Comparison of ENCODE assay signal across 21 mouse cellular contexts in genomic region chr2:125420604-125421003, GRCm38 (mm10).
DNase-seq lines count a peak whose midpoint lies in the region; ATAC-seq and TF ChIP-seq lines count a peak whose summit lies in the region.
"Had no signal": no experiment of that assay in that cellular context is flagged by ENCODE, and none has a peak within 500 bp of the region (broad histone marks: within the 10 kb centered on the region; RNA-seq: fewer than 3 reads in every experiment).

No protein-coding gene starts in this region.

- 0 out of 2 replicates have a peak, but pooled peaks have one; percentile 40 for ATAC-seq in forebrain, postnatal 0 days
- no peak for ATAC-seq in forebrain, embryonic 12.5 days (ENCODE audit: low FRiP score)
- peak; percentile 67 for ATAC-seq in lung, embryonic 14.5 days (ENCODE audit: insufficient read depth)
- 0 out of 2 replicates have a peak, but pooled peaks have one; percentile 24 for ATAC-seq in embryonic facial prominence, embryonic 15.5 days (ENCODE audit: insufficient number of reproducible peaks, low FRiP score, low TSS enrichment, low read depth)
- ATAC-seq in stomach, embryonic 15.5 days (ENCODE audit: insufficient read depth, low FRiP score, low read depth): peak; percentile 53

- peak; percentile 15 for DNase-seq in forebrain, postnatal 0 days
- peak; percentile 77 for DNase-seq in lung, embryonic 14.5 days
- no peak for DNase-seq in lung, adult 18-20 months
- no peak for DNase-seq in thymus, postnatal 25 days
- DNase-seq: adrenal gland, postnatal 25 days; cerebellum, adult 11-12 months; cerebellum, postnatal 14 days; kidney, adult 9 months; kidney, postnatal 25 days; layer of hippocampus, adult 9-11 months; left cerebral cortex, postnatal 4 days; midbrain, embryonic 14.5 days; thymus, adult 18-20 months had no signal

- H3K36me3 ChIP-seq in forebrain, postnatal 0 days (ENCODE audit: insufficient read depth): no peaks in the 10 kb centered on the region
- H3K36me3 ChIP-seq in forebrain, embryonic 12.5 days (replicated peaks): no peaks in the 10 kb centered on the region
- H3K36me3 ChIP-seq in lung, embryonic 14.5 days (ENCODE audit: insufficient read depth): no peaks in the 10 kb centered on the region
- H3K36me3 ChIP-seq in embryonic facial prominence, embryonic 15.5 days: no peaks in the 10 kb centered on the region
- H3K36me3 ChIP-seq in stomach, embryonic 15.5 days: no peaks in the 10 kb centered on the region
- H3K36me3 ChIP-seq: neural tube, embryonic 13.5 days had no signal

- no peak overlapping the region for H3K27ac ChIP-seq in forebrain, postnatal 0 days (ENCODE audit: low read depth, low read length)
- H3K27ac ChIP-seq in forebrain, embryonic 12.5 days: no peak overlapping the region
- no peak overlapping the region for H3K27ac ChIP-seq in lung, embryonic 14.5 days (ENCODE audit: low read depth)
- H3K27ac ChIP-seq in embryonic facial prominence, embryonic 15.5 days (replicated peaks): no peak overlapping the region
- H3K27ac ChIP-seq in stomach, embryonic 15.5 days: no peak overlapping the region; the same call in 1 of the 2 replicates
- H3K27ac ChIP-seq: left cerebral cortex, adult 2 months; liver, embryonic 14.5 days; neural tube, embryonic 13.5 days had no signal

- no peak overlapping the region for H3K4me2 ChIP-seq in forebrain, postnatal 0 days (ENCODE audit: low read depth)
- H3K4me2 ChIP-seq in forebrain, embryonic 12.5 days: no peak overlapping the region
- no peak overlapping the region for H3K4me2 ChIP-seq in lung, embryonic 14.5 days
- no peak overlapping the region for H3K4me2 ChIP-seq in embryonic facial prominence, embryonic 15.5 days (replicated peaks)
- H3K4me2 ChIP-seq in stomach, embryonic 15.5 days: no peak overlapping the region
- H3K4me2 ChIP-seq: heart, embryonic 12.5 days; neural tube, embryonic 13.5 days had no signal

- no peaks in the 10 kb centered on the region for H3K27me3 ChIP-seq in forebrain, postnatal 0 days (ENCODE audit: insufficient read depth, low read length)
- H3K27me3 ChIP-seq in forebrain, embryonic 12.5 days: no peaks in the 10 kb centered on the region
- no peaks in the 10 kb centered on the region for H3K27me3 ChIP-seq in lung, embryonic 14.5 days (ENCODE audit: insufficient read depth, low read length)
- no peaks in the 10 kb centered on the region for H3K27me3 ChIP-seq in embryonic facial prominence, embryonic 15.5 days
- no peaks in the 10 kb centered on the region for H3K27me3 ChIP-seq in stomach, embryonic 15.5 days (replicated peaks)
- H3K27me3 ChIP-seq: CH12.LX; heart, embryonic 12.5 days; neural tube, embryonic 13.5 days had no signal

- no peaks in the 10 kb centered on the region for H3K4me1 ChIP-seq in forebrain, postnatal 0 days (ENCODE audit: insufficient read depth)
- no peaks in the 10 kb centered on the region for H3K4me1 ChIP-seq in forebrain, embryonic 12.5 days
- peaks cover 17% of the 10 kb centered on the region for H3K4me1 ChIP-seq in lung, embryonic 14.5 days (ENCODE audit: insufficient read depth)
- H3K4me1 ChIP-seq in embryonic facial prominence, embryonic 15.5 days: no peaks in the 10 kb centered on the region
- no peaks in the 10 kb centered on the region for H3K4me1 ChIP-seq in stomach, embryonic 15.5 days
- H3K4me1 ChIP-seq: neural tube, embryonic 13.5 days had no signal

- no peak for TF ChIP-seq CTCF in forebrain, postnatal 0 days (IDR thresholded peaks at IDR 0.05; ENCODE audit: low read depth)
- TF ChIP-seq CTCF in lung, embryonic 14.5 days (IDR thresholded peaks at IDR 0.05; ENCODE audit: low read depth): no peak

- H3K4me3 ChIP-seq in forebrain, postnatal 0 days (ENCODE audit: low read depth, low read length): no peak overlapping the region
- no peak overlapping the region for H3K4me3 ChIP-seq in forebrain, embryonic 12.5 days (replicated peaks)
- H3K4me3 ChIP-seq in lung, embryonic 14.5 days (ENCODE audit: low read depth, low read length): no peak overlapping the region
- H3K4me3 ChIP-seq in embryonic facial prominence, embryonic 15.5 days (replicated peaks): no peak overlapping the region
- H3K4me3 ChIP-seq in stomach, embryonic 15.5 days (replicated peaks): no peak overlapping the region
- H3K4me3 ChIP-seq: heart, embryonic 12.5 days; left cerebral cortex, adult 2 months; neural tube, embryonic 13.5 days had no signal

- 42% methylated on average over 9 of the region's 9 CpGs for WGBS in forebrain, postnatal 0 days
- WGBS in forebrain, embryonic 12.5 days: 84% methylated on average over 9 of the region's 9 CpGs
- 34% methylated on average over 9 of the region's 9 CpGs for WGBS in lung, embryonic 14.5 days
- 58% methylated on average over 9 of the region's 9 CpGs for WGBS in embryonic facial prominence, embryonic 15.5 days
- 47% methylated on average over 9 of the region's 9 CpGs for WGBS in stomach, embryonic 15.5 days

- no peaks in the 10 kb centered on the region for H3K9me3 ChIP-seq in forebrain, postnatal 0 days (ENCODE audit: low read length)
- H3K9me3 ChIP-seq in forebrain, embryonic 12.5 days: no peaks in the 10 kb centered on the region
- H3K9me3 ChIP-seq in lung, embryonic 14.5 days (ENCODE audit: low read depth, low read length): no peaks in the 10 kb centered on the region
- no peaks in the 10 kb centered on the region for H3K9me3 ChIP-seq in embryonic facial prominence, embryonic 15.5 days (replicated peaks)
- H3K9me3 ChIP-seq in stomach, embryonic 15.5 days: no peaks in the 10 kb centered on the region
- H3K9me3 ChIP-seq: heart, embryonic 12.5 days; neural tube, embryonic 13.5 days had no signal

- H3K9ac ChIP-seq in forebrain, postnatal 0 days: no peak overlapping the region
- no peak overlapping the region for H3K9ac ChIP-seq in forebrain, embryonic 12.5 days
- H3K9ac ChIP-seq in lung, embryonic 14.5 days: no peak overlapping the region
- H3K9ac ChIP-seq in embryonic facial prominence, embryonic 15.5 days: no peak overlapping the region
- H3K9ac ChIP-seq in stomach, embryonic 15.5 days: no peak overlapping the region
- H3K9ac ChIP-seq: heart, embryonic 12.5 days; liver, embryonic 14.5 days; neural tube, embryonic 13.5 days had no signal

Comparison
In these comparisons a context has a peak if more than half of its experiments do, and no peak if none do; other contexts are left out.
1. DNase-seq: peak in forebrain, postnatal 0 days (single experiment) and lung, embryonic 14.5 days (single experiment); none in lung, adult 18-20 months (0 of 2) and thymus, postnatal 25 days (single experiment).